Comparison of ENCODE assay signal across 14 mouse cellular contexts in genomic region chr8:71472601-71473386, GRCm38 (mm10). TPM values are rescaled to one million over a fixed set of nuclear protein-coding genes. Genes with fewer than 3 reads are reported as not detected.
A peak's percentile ranks its signal among the peaks of the same experiment; 100 is the strongest.
DNase-seq lines count a peak whose midpoint lies in the region; ATAC-seq and TF ChIP-seq lines count a peak whose summit lies in the region.
"Had no signal": no experiment of that assay in that cellular context is flagged by ENCODE, and none has a peak within 500 bp of the region (broad histone marks: within the 10 kb centered on the region; RNA-seq: fewer than 3 reads in every experiment).

No protein-coding gene starts in this region.

- H3K79me2 ChIP-seq in liver, adult 2 months (ENCODE audit: control insufficient read depth, insufficient read depth, low read length): peaks cover 13% of the 10 kb centered on the region; the same call in 1 of the 2 replicates

- no peaks in the 10 kb centered on the region for H3K27me3 ChIP-seq in forebrain, postnatal 0 days (ENCODE audit: insufficient read depth, low read length)
- H3K27me3 ChIP-seq in forebrain, embryonic 13.5 days: no peaks in the 10 kb centered on the region
- H3K27me3 ChIP-seq in liver, adult 2 months (ENCODE audit: control insufficient read depth, insufficient read depth, low read length): no peaks in the 10 kb centered on the region
- peaks cover 8% of the 10 kb centered on the region for H3K27me3 ChIP-seq in liver, embryonic 12.5 days (replicated peaks)
- peaks cover 3% of the 10 kb centered on the region; the same call in 1 of the 2 replicates for H3K27me3 ChIP-seq in limb, embryonic 10.5 days (ENCODE audit: low read depth, poor library complexity, severe bottlenecking)
- H3K27me3 ChIP-seq: CH12.LX; lung, embryonic 15.5 days had no signal

- H3K4me3 ChIP-seq in forebrain, postnatal 0 days (ENCODE audit: low read depth, low read length): no peak overlapping the region
- H3K4me3 ChIP-seq in forebrain, embryonic 13.5 days: no peak overlapping the region
- H3K4me3 ChIP-seq in liver, adult 2 months (ENCODE audit: insufficient read depth, low read depth, low read length): no peak overlapping the region
- no peak overlapping the region for H3K4me3 ChIP-seq in liver, embryonic 12.5 days
- H3K4me3 ChIP-seq in bone marrow macrophage, adult 2 months (ENCODE audit: insufficient read depth, low read length): no peak overlapping the region
- H3K4me3 ChIP-seq in limb, embryonic 10.5 days: no peak overlapping the region
- H3K4me3 ChIP-seq: lung, embryonic 15.5 days had no signal

- H3K36me3 ChIP-seq in forebrain, postnatal 0 days (ENCODE audit: insufficient read depth): peaks cover 39% of the 10 kb centered on the region
- peaks cover 59% of the 10 kb centered on the region for H3K36me3 ChIP-seq in forebrain, embryonic 13.5 days (ENCODE audit: poor library complexity, severe bottlenecking)
- H3K36me3 ChIP-seq in liver, adult 2 months (ENCODE audit: control insufficient read depth, insufficient read depth, low read length): no peaks in the 10 kb centered on the region
- peaks cover 56% of the 10 kb centered on the region for H3K36me3 ChIP-seq in liver, embryonic 12.5 days
- peaks cover 54% of the 10 kb centered on the region for H3K36me3 ChIP-seq in limb, embryonic 10.5 days

- DNase-seq in forebrain, postnatal 0 days: no peak
- no peak for DNase-seq in liver, adult 2 months (ENCODE audit: extremely low read depth, low read depth, low spot score)
- DNase-seq in B cell, adult 2 months: peak; percentile 34 to 44
- no peak for DNase-seq in limb, embryonic 10.5 days (ENCODE audit: low spot score)
- DNase-seq in heart, adult 8-10 months (ENCODE audit: low spot score): no peak
- DNase-seq: adrenal gland, postnatal 10 days; heart, postnatal 10 days; left cerebral cortex, postnatal 4 days; thymus, postnatal 14 days had no signal

- no peak for ATAC-seq in forebrain, postnatal 0 days
- ATAC-seq in forebrain, embryonic 13.5 days: no peak
- no peak for ATAC-seq in liver, embryonic 12.5 days

- WGBS in forebrain, postnatal 0 days: 92% methylated on average over 8 of the region's 8 CpGs
- whole genome bisulfite sequencing in forebrain, embryonic 13.5 days: 89% methylated on average over 8 of the region's 8 CpGs
- 92% methylated on average over 8 of the region's 8 CpGs for WGBS in liver, adult 2 months
- WGBS in liver, embryonic 12.5 days (ENCODE audit: insufficient replicate concordance): 85% methylated on average over 8 of the region's 8 CpGs
- WGBS in limb, embryonic 10.5 days: 91% methylated on average over 8 of the region's 8 CpGs

- H3K9me3 ChIP-seq in forebrain, postnatal 0 days (ENCODE audit: low read length): no peaks in the 10 kb centered on the region
- H3K9me3 ChIP-seq in forebrain, embryonic 13.5 days (replicated peaks): no peaks in the 10 kb centered on the region
- H3K9me3 ChIP-seq in liver, embryonic 12.5 days (replicated peaks): no peaks in the 10 kb centered on the region
- H3K9me3 ChIP-seq in limb, embryonic 10.5 days (replicated peaks): no peaks in the 10 kb centered on the region
- H3K9me3 ChIP-seq: lung, embryonic 15.5 days had no signal

- peak; percentile 56 for TF ChIP-seq CTCF in forebrain, postnatal 0 days (IDR thresholded peaks at IDR 0.05; ENCODE audit: low read depth)
- TF ChIP-seq CTCF in liver, adult 2 months (IDR thresholded peaks at IDR 0.05; ENCODE audit: low read depth, low read length): peak; percentile 41; the same call in 1 of the 2 replicates
- peak; percentile 14; the same call in 1 of the 2 replicates for TF ChIP-seq CTCF in bone marrow macrophage, adult 2 months (IDR thresholded peaks at IDR 0.05; ENCODE audit: low read depth, low read length)

- no peak overlapping the region for H3K4me2 ChIP-seq in forebrain, postnatal 0 days (ENCODE audit: low read depth)
- H3K4me2 ChIP-seq in forebrain, embryonic 13.5 days: no peak overlapping the region
- H3K4me2 ChIP-seq in liver, embryonic 12.5 days: no peak overlapping the region
- H3K4me2 ChIP-seq: lung, embryonic 15.5 days had no signal

- peaks cover 14% of the 10 kb centered on the region for H3K4me1 ChIP-seq in forebrain, postnatal 0 days (ENCODE audit: insufficient read depth)
- H3K4me1 ChIP-seq in forebrain, embryonic 13.5 days: peaks cover 33% of the 10 kb centered on the region
- H3K4me1 ChIP-seq in liver, adult 2 months (ENCODE audit: control insufficient read depth, insufficient read depth, low read length): peaks cover 6% of the 10 kb centered on the region
- H3K4me1 ChIP-seq in liver, embryonic 12.5 days: peaks cover 55% of the 10 kb centered on the region
- H3K4me1 ChIP-seq in bone marrow macrophage, adult 2 months (ENCODE audit: control insufficient read depth, insufficient read depth, low read length): peaks cover 16% of the 10 kb centered on the region
- peaks cover 49% of the 10 kb centered on the region for H3K4me1 ChIP-seq in limb, embryonic 10.5 days

- TF ChIP-seq POLR2A in liver, adult 2 months (IDR thresholded peaks at IDR 0.05; ENCODE audit: extremely low read depth, insufficient read depth, low read length): no peak
- TF ChIP-seq POLR2A in bone marrow macrophage, adult 2 months (IDR thresholded peaks at IDR 0.05; ENCODE audit: borderline replicate concordance, low read depth, low read length): no peak

- no peak overlapping the region for H3K27ac ChIP-seq in forebrain, postnatal 0 days (ENCODE audit: low read depth, low read length)
- no peak overlapping the region for H3K27ac ChIP-seq in forebrain, embryonic 13.5 days
- no peak overlapping the region for H3K27ac ChIP-seq in liver, adult 2 months (replicated peaks; ENCODE audit: insufficient read depth, low read depth, low read length)
- H3K27ac ChIP-seq in liver, embryonic 12.5 days: no peak overlapping the region
- H3K27ac ChIP-seq in bone marrow macrophage, adult 2 months (ENCODE audit: insufficient read depth, low read depth, low read length): no peak overlapping the region
- H3K27ac ChIP-seq in limb, embryonic 10.5 days: no peak overlapping the region
- H3K27ac ChIP-seq: lung, embryonic 15.5 days had no signal

- H3K9ac ChIP-seq in forebrain, postnatal 0 days: no peak overlapping the region
- no peak overlapping the region for H3K9ac ChIP-seq in forebrain, embryonic 13.5 days
- H3K9ac ChIP-seq in liver, adult 2 months (ENCODE audit: low read depth, low read length): no peak overlapping the region
- H3K9ac ChIP-seq in liver, embryonic 12.5 days: no peak overlapping the region
- H3K9ac ChIP-seq: lung, embryonic 15.5 days had no signal

RNA-seq across cellular contexts. Expression of gene Dda1, which starts 3.8 kb away (rescaled TPM):
- 179 and 184 TPM in 2 replicates for total RNA-seq in forebrain, postnatal 0 days (2014; rRNA removed)
- 274 and 283 TPM in 2 replicates for polyA plus RNA-seq in forebrain, postnatal 0 days (2015; fragmentation: Nextera tagmentation; extraction: Ambion mirVana)
- polyA plus RNA-seq in forebrain, embryonic 13.5 days (2015; fragmentation: Nextera tagmentation; extraction: Ambion mirVana): 185 and 193 TPM in 2 replicates
- total RNA-seq in liver, adult 2 months (2014; rRNA removed): 7.7 and 8.3 TPM in 2 replicates
- 32.5 and 34.1 TPM in 2 replicates for polyA plus RNA-seq in liver, adult 2 months (2012; rRNA removed)
- 60.6 and 63.1 TPM in 2 replicates for polyA plus RNA-seq in liver, embryonic 12.5 days (2016; fragmentation: Nextera tagmentation; extraction: Ambion mirVana)
- 42.3 and 45.5 TPM in 2 replicates for polyA plus RNA-seq in bone marrow macrophage, adult 2 months (2012; ENCODE audit: insufficient read depth, insufficient read length, missing spikeins)
- polyA plus RNA-seq in limb, embryonic 10.5 days (2016; fragmentation: Nextera tagmentation; extraction: Ambion mirVana): 130 and 138 TPM in 2 replicates
- 10 to 100 TPM; 31.0 to 37.7 (median 33.8) TPM for total RNA-seq in heart, adult 8-10 months (2022)

RNA-seq across cellular contexts. Expression of gene Mrpl34, which starts 8.0 kb away (rescaled TPM):
- total RNA-seq in forebrain, postnatal 0 days (2014; rRNA removed): 75.0 and 80.5 TPM in 2 replicates
- 145 and 184 TPM in 2 replicates for polyA plus RNA-seq in forebrain, postnatal 0 days (2015; fragmentation: Nextera tagmentation; extraction: Ambion mirVana)
- polyA plus RNA-seq in forebrain, embryonic 13.5 days (2015; fragmentation: Nextera tagmentation; extraction: Ambion mirVana): 212 and 245 TPM in 2 replicates
- 35.1 and 48.2 TPM in 2 replicates for total RNA-seq in liver, adult 2 months (2014; rRNA removed)
- polyA plus RNA-seq in liver, adult 2 months (2012; rRNA removed): 104 and 123 TPM in 2 replicates
- 168 and 173 TPM in 2 replicates for polyA plus RNA-seq in liver, embryonic 12.5 days (2016; fragmentation: Nextera tagmentation; extraction: Ambion mirVana)
- 59.5 and 62.9 TPM in 2 replicates for polyA plus RNA-seq in bone marrow macrophage, adult 2 months (2012; ENCODE audit: insufficient read depth, insufficient read length, missing spikeins)
- polyA plus RNA-seq in limb, embryonic 10.5 days (2016; fragmentation: Nextera tagmentation; extraction: Ambion mirVana): 231 and 263 TPM in 2 replicates
- total RNA-seq in heart, adult 8-10 months (2022): 100 to 1,000 TPM; 114 to 128 (median 119) TPM

RNA-seq across cellular contexts. Expression of gene Abhd8, which starts 9.3 kb away (rescaled TPM):
- 187 and 210 TPM in 2 replicates for total RNA-seq in forebrain, postnatal 0 days (2014; rRNA removed)
- 168 and 169 TPM in 2 replicates for polyA plus RNA-seq in forebrain, postnatal 0 days (2015; fragmentation: Nextera tagmentation; extraction: Ambion mirVana)
- 93.9 and 95.7 TPM in 2 replicates for polyA plus RNA-seq in forebrain, embryonic 13.5 days (2015; fragmentation: Nextera tagmentation; extraction: Ambion mirVana)
- 3.1 and 5.0 TPM in 2 replicates for total RNA-seq in liver, adult 2 months (2014; rRNA removed)
- 6.7 and 11.7 TPM in 2 replicates for polyA plus RNA-seq in liver, adult 2 months (2012; rRNA removed)
- polyA plus RNA-seq in liver, embryonic 12.5 days (2016; fragmentation: Nextera tagmentation; extraction: Ambion mirVana): 16.0 and 17.4 TPM in 2 replicates
- polyA plus RNA-seq in bone marrow macrophage, adult 2 months (2012; ENCODE audit: insufficient read depth, insufficient read length, missing spikeins): 12.0 and 13.3 TPM in 2 replicates
- polyA plus RNA-seq in limb, embryonic 10.5 days (2016; fragmentation: Nextera tagmentation; extraction: Ambion mirVana): 61.5 and 75.1 TPM in 2 replicates
- 10 to 100 TPM; 21.4 to 29.6 (median 24.8) TPM for total RNA-seq in heart, adult 8-10 months (2022)

RNA-seq across cellular contexts. Expression of gene Ano8, which starts 13.0 kb away (rescaled TPM):
- 76.5 and 82.2 TPM in 2 replicates for total RNA-seq in forebrain, postnatal 0 days (2014; rRNA removed)
- 5.9 and 7.7 TPM in 2 replicates for polyA plus RNA-seq in forebrain, postnatal 0 days (2015; fragmentation: Nextera tagmentation; extraction: Ambion mirVana)
- 4.0 and 4.5 TPM in 2 replicates for polyA plus RNA-seq in forebrain, embryonic 13.5 days (2015; fragmentation: Nextera tagmentation; extraction: Ambion mirVana)
- 2.3 and 3.8 TPM in 2 replicates for total RNA-seq in liver, adult 2 months (2014; rRNA removed)
- polyA plus RNA-seq in liver, adult 2 months (2012; rRNA removed): 3.7 and 5.2 TPM in 2 replicates
- polyA plus RNA-seq in liver, embryonic 12.5 days (2016; fragmentation: Nextera tagmentation; extraction: Ambion mirVana): 1.2 TPM in 2 replicates
- polyA plus RNA-seq in bone marrow macrophage, adult 2 months (2012; ENCODE audit: insufficient read depth, insufficient read length, missing spikeins): 10.0 and 10.2 TPM in 2 replicates
- 2.7 and 3.5 TPM in 2 replicates for polyA plus RNA-seq in limb, embryonic 10.5 days (2016; fragmentation: Nextera tagmentation; extraction: Ambion mirVana)
- total RNA-seq in heart, adult 8-10 months (2022): 10 to 100 TPM; 14.1 to 17.3 (median 16.1) TPM

RNA-seq across cellular contexts. Expression of gene Gtpbp3, which starts 15.1 kb away (rescaled TPM):
- total RNA-seq in forebrain, postnatal 0 days (2014; rRNA removed): 23.6 and 33.6 TPM in 2 replicates
- 6.9 and 9.4 TPM in 2 replicates for polyA plus RNA-seq in forebrain, postnatal 0 days (2015; fragmentation: Nextera tagmentation; extraction: Ambion mirVana)
- 13.4 TPM in 2 replicates for polyA plus RNA-seq in forebrain, embryonic 13.5 days (2015; fragmentation: Nextera tagmentation; extraction: Ambion mirVana)
- total RNA-seq in liver, adult 2 months (2014; rRNA removed): 11.6 and 12.7 TPM in 2 replicates
- polyA plus RNA-seq in liver, adult 2 months (2012; rRNA removed): 12.9 and 15.5 TPM in 2 replicates
- 9.3 and 9.6 TPM in 2 replicates for polyA plus RNA-seq in liver, embryonic 12.5 days (2016; fragmentation: Nextera tagmentation; extraction: Ambion mirVana)
- polyA plus RNA-seq in bone marrow macrophage, adult 2 months (2012; ENCODE audit: insufficient read depth, insufficient read length, missing spikeins): 11.0 and 11.1 TPM in 2 replicates
- 26.8 and 28.2 TPM in 2 replicates for polyA plus RNA-seq in limb, embryonic 10.5 days (2016; fragmentation: Nextera tagmentation; extraction: Ambion mirVana)
- 10 to 100 TPM; 17.5 to 22.2 (median 19.0) TPM for total RNA-seq in heart, adult 8-10 months (2022)

Comparison
In these comparisons a context has a peak if more than half of its experiments do, and no peak if none do; other contexts are left out.
1. DNase-seq: peak in B cell, adult 2 months (2 of 2); none in forebrain, postnatal 0 days (single experiment), liver, adult 2 months (single experiment), limb, embryonic 10.5 days (single experiment) and heart, adult 8-10 months (single experiment).
2. Peak in every context shown above with its lines, with median percentiles within 50 percentile points of each other: CTCF ChIP-seq.